Comparison of ENCODE assay signal across 9 mouse cellular contexts in the genomic region with DNA sequence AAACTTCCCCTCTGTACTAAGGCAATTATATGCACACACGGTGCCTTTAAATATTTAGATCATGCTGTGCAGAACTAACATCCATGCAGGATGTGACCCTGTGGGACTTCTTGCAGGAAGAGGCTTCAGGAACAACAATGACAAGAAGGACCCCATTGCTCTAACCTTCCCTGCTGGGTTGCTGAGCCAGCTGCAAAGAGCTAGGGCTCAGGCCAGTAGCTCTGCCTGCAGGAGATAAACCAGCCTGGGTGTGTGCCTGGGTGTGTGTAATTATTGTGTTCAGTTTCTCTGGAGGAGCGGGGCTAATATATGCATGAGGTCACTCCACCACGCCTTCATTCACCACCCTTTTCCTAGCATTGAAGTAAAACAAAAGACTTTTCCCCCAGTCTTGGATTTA. TPM values are rescaled to one million over a fixed set of nuclear protein-coding genes. Genes with fewer than 3 reads are reported as not detected.
DNase-seq lines count a peak whose midpoint lies in the region; ATAC-seq and TF ChIP-seq lines count a peak whose summit lies in the region.
"Had no signal": no experiment of that assay in that cellular context is flagged by ENCODE, and none has a peak within 500 bp of the region (broad histone marks: within the 10 kb centered on the region; RNA-seq: fewer than 3 reads in every experiment).

No protein-coding gene starts in this region.

- no peaks in the 10 kb centered on the region for H3K36me3 ChIP-seq in liver, postnatal 0 days (replicated peaks; ENCODE audit: insufficient read depth, low read length)
- H3K36me3 ChIP-seq in liver, embryonic 11.5 days (ENCODE audit: control insufficient read depth, insufficient read depth, low read length) = no peaks in the 10 kb centered on the region
- H3K36me3 ChIP-seq in neural tube, embryonic 15.5 days = no peaks in the 10 kb centered on the region

- TF ChIP-seq CTCF in liver, postnatal 0 days (IDR thresholded peaks at IDR 0.05; ENCODE audit: low read depth) = no peak

- no peak overlapping the region for H3K27ac ChIP-seq in liver, postnatal 0 days (ENCODE audit: low read depth)
- no peak overlapping the region for H3K27ac ChIP-seq in liver, embryonic 11.5 days (ENCODE audit: low read depth, low read length)
- H3K27ac ChIP-seq in neural tube, embryonic 15.5 days (replicated peaks) = no peak overlapping the region

- H3K9ac ChIP-seq in liver, postnatal 0 days (replicated peaks) = no peak overlapping the region
- no peak overlapping the region for H3K9ac ChIP-seq in liver, embryonic 11.5 days (ENCODE audit: low read depth, low read length)
- H3K9ac ChIP-seq in neural tube, embryonic 15.5 days (replicated peaks) = no peak overlapping the region

- H3K4me2 ChIP-seq in liver, postnatal 0 days (ENCODE audit: low read depth, low read length) = no peak overlapping the region
- no peak overlapping the region for H3K4me2 ChIP-seq in liver, embryonic 11.5 days
- no peak overlapping the region for H3K4me2 ChIP-seq in neural tube, embryonic 15.5 days

- 67% methylated on average over 3 of the region's 3 CpGs for WGBS in liver, postnatal 0 days (ENCODE audit: insufficient replicate concordance)
- 66% methylated on average over 3 of the region's 3 CpGs for WGBS in liver, embryonic 11.5 days
- WGBS in neural tube, embryonic 15.5 days = 22% methylated on average over 3 of the region's 3 CpGs

- no peak overlapping the region for H3K4me3 ChIP-seq in liver, postnatal 0 days (ENCODE audit: low read depth, low read length)
- H3K4me3 ChIP-seq in liver, embryonic 11.5 days (ENCODE audit: low read depth, low read length) = no peak overlapping the region
- no peak overlapping the region for H3K4me3 ChIP-seq in neural tube, embryonic 15.5 days (replicated peaks)
- H3K4me3 ChIP-seq: erythroblast, embryonic 14.5 days had no signal

- no peaks in the 10 kb centered on the region for H3K27me3 ChIP-seq in liver, postnatal 0 days (ENCODE audit: insufficient read depth, low read length)
- no peaks in the 10 kb centered on the region for H3K27me3 ChIP-seq in liver, embryonic 11.5 days (replicated peaks; ENCODE audit: control insufficient read depth, insufficient read depth, low read length)
- no peaks in the 10 kb centered on the region for H3K27me3 ChIP-seq in neural tube, embryonic 15.5 days (replicated peaks)

- DNase-seq in liver = peak; percentile 4
- DNase-seq in liver, postnatal 0 days = no peak
- peak; percentile 17 to 30 for DNase-seq in heart, adult 9 months (ENCODE audit: low spot score in 2 of 2)
- DNase-seq in liver, embryonic 11.5 days (ENCODE audit: low spot score) = no peak
- DNase-seq in B cell, adult 2 months = no peak
- no peak for DNase-seq in adrenal gland, postnatal 14 days

- H3K9me3 ChIP-seq in liver, postnatal 0 days (ENCODE audit: low read length) = no peaks in the 10 kb centered on the region
- H3K9me3 ChIP-seq in liver, embryonic 11.5 days (ENCODE audit: control insufficient read depth, low read length) = no peaks in the 10 kb centered on the region
- no peaks in the 10 kb centered on the region for H3K9me3 ChIP-seq in neural tube, embryonic 15.5 days (replicated peaks)

- ATAC-seq in liver, postnatal 0 days = no peak
- peak; percentile 57; the same call in 1 of the 2 replicates for ATAC-seq in liver, embryonic 11.5 days (replicated peaks; ENCODE audit: low FRiP score)
- 0 out of 2 replicates have a peak, but pooled peaks have one; percentile 31 for ATAC-seq in neural tube, embryonic 15.5 days (ENCODE audit: low FRiP score)
- no peak for ATAC-seq in frontal cortex, adult (ENCODE audit: low TSS enrichment)

- TF ChIP-seq EP300 in liver, postnatal 0 days (IDR thresholded peaks at IDR 0.05; ENCODE audit: low read depth) = no peak

- H3K4me1 ChIP-seq in liver, postnatal 0 days (ENCODE audit: insufficient read depth) = no peaks in the 10 kb centered on the region
- no peaks in the 10 kb centered on the region for H3K4me1 ChIP-seq in liver, embryonic 11.5 days (replicated peaks; ENCODE audit: control insufficient read depth, insufficient read depth, low read length)
- H3K4me1 ChIP-seq in neural tube, embryonic 15.5 days = peaks cover 5% of the 10 kb centered on the region; the same call in 1 of the 2 replicates

RNA-seq across cellular contexts. Expression of a gene that starts 51.8 kb away (rescaled TPM):
- polyA plus RNA-seq in liver, postnatal 0 days (2015; fragmentation: Nextera tagmentation; extraction: Ambion mirVana) = 43.4 and 46.5 TPM in 2 replicates
- 3.6 and 4.0 TPM in 2 replicates for polyA plus RNA-seq in liver, embryonic 11.5 days (2014; fragmentation: Nextera tagmentation; extraction: Ambion mirVana)
- 0.37 and 0.45 TPM in 2 replicates for polyA plus RNA-seq in neural tube, embryonic 15.5 days (2015; fragmentation: Nextera tagmentation; extraction: Ambion mirVana)
- 1.1 and 17.9 TPM in 2 replicates for total RNA-seq in adrenal gland, postnatal 14 days (2021)
- polyA plus RNA-seq: erythroblast, embryonic 14.5 days had no signal

Comparison
In these comparisons a context has a peak if more than half of its experiments do, and no peak if none do; other contexts are left out.
1. DNase-seq: peak in liver (single experiment) and heart, adult 9 months (2 of 2); none in liver, postnatal 0 days (single experiment), liver, embryonic 11.5 days (single experiment), B cell, adult 2 months (0 of 2) and adrenal gland, postnatal 14 days (single experiment).
2. ATAC-seq: peak in liver, embryonic 11.5 days (single experiment) and neural tube, embryonic 15.5 days (single experiment); none in liver, postnatal 0 days (single experiment) and frontal cortex, adult (single experiment).